Mouse (Mus musculus): ENCODE data around the gene Olfr1480.

The Olfr1480 gene

GRCm38 (mm10) chr19:13527613-13528012 is at the start of gene Olfr1480:
Gene Olfr1480 (plus strand): TSS chr19:13527913.
- DNase-seq, result no peak

GRCm38 (mm10) chr19:13480096-13480495 is 47.6 kb upstream of the Olfr1480 start, which contains the start of gene Olfr1475:
Gene Olfr1475 (minus strand): TSS chr19:13480196.
- DNase-seq, result no peak

- DNase-seq, result no peak
These were observed 27.5 kb upstream of the Olfr1480 start, which contains the start of gene Olfr1477 for GRCm38 (mm10) chr19:13500246-13500645. Gene Olfr1477 (plus strand): TSS chr19:13500546.

All from cerebellum, postnatal 10 days (tissue).